Mouse (Mus musculus): ENCODE data around the gene Epha10. TPM values are rescaled to one million over a fixed set of nuclear protein-coding genes. Genes with fewer than 3 reads are reported as not detected.

Gene Epha10
- total RNA-seq (2014; fragmentation: Nextera tagmentation) (not detected in 2 replicates), total RNA-seq (2017) (0.16 TPM in 1 of 2 replicates, not detected in the other), polyA plus RNA-seq (2012) (not detected in 2 replicates)

DNA sequence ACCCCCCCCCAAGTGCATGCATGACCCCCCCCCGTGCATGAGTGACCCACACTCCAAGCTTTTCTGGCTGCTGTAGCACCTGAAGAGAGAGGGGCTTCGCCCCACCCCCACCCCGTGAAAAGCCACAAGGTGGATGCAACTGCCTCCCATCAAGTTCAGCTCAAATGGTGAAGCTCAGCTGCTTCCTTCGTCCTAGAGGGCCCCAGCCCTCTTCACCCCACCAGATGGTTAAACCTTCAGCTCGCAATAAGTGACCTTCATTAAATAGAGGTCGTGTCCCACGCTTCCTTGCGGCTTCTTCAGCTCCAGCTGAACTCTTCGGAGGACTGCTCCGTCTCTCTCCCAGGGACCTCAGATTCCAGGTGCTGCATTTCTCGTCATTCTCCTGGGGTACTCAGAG is at the start of gene Epha10:
Gene Epha10, plus strand, starts transcription at position 301 of the 400 bp plus-strand sequence.
- Histone ChIP-seq H3K4me3 (ENCODE audit: low read depth, low read length) (no peak within 1 kb of the TSS), H3K9me3 (replicated peaks) (no peaks in the 10 kb centered on the region), H3K36me3 (replicated peaks) (no peaks in the 10 kb centered on the region), H3K27me3 (ENCODE audit: insufficient read depth, low read length) (peaks cover 6% of the 10 kb centered on the region; the same call in 1 of the 2 replicates), H3K4me1 (ENCODE audit: insufficient read depth, low read depth, low read length) (no peaks in the 10 kb centered on the region)
- no peak for ATAC-seq (ENCODE audit: extremely low read depth, insufficient number of reproducible peaks, low FRiP score, poor library complexity, severe bottlenecking)
- no peak for DNase-seq (ENCODE audit: low spot score)
- TF ChIP-seq CTCF (IDR thresholded peaks at IDR 0.05; ENCODE audit: low read depth, low read length) (no peak), GATA2 (IDR thresholded peaks at IDR 0.05; ENCODE audit: borderline replicate concordance, low read depth, low read length) (no peak), GATA1 (IDR thresholded peaks at IDR 0.05; ENCODE audit: borderline replicate concordance, low read length) (no peak), POLR2AphosphoS5 (IDR thresholded peaks at IDR 0.05; ENCODE audit: insufficient replicate concordance, low read depth, low read length) (no peak), TAL1 (conservative IDR thresholded peaks at IDR 0.05; ENCODE audit: low read depth, low read length) (no peak)

GRCm38 (mm10) chr4:124832796-124833195 is 47.9 kb upstream of the Epha10 start:
- H3K9me3 ChIP-seq (replicated peaks) = no peaks in the 10 kb centered on the region
- no peaks in the 10 kb centered on the region for H3K4me1 ChIP-seq (ENCODE audit: insufficient read depth, low read depth, low read length)
- no peaks in the 10 kb centered on the region for H3K27me3 ChIP-seq (ENCODE audit: insufficient read depth, low read length)
- DNase-seq (ENCODE audit: low spot score) = no peak
- ATAC-seq (ENCODE audit: extremely low read depth, insufficient number of reproducible peaks, low FRiP score, poor library complexity, severe bottlenecking) = no peak
- H3K4me3 ChIP-seq (ENCODE audit: low read depth, low read length) = no peak overlapping the region
- TF ChIP-seq POLR2AphosphoS5 (IDR thresholded peaks at IDR 0.05; ENCODE audit: insufficient replicate concordance, low read depth, low read length) (no peak), GATA1 (IDR thresholded peaks at IDR 0.05; ENCODE audit: borderline replicate concordance, low read length) (no peak), CTCF (IDR thresholded peaks at IDR 0.05; ENCODE audit: low read depth, low read length) (no peak), GATA2 (IDR thresholded peaks at IDR 0.05; ENCODE audit: borderline replicate concordance, low read depth, low read length) (no peak), TAL1 (conservative IDR thresholded peaks at IDR 0.05; ENCODE audit: low read depth, low read length) (no peak)
- peaks cover 93% of the 10 kb centered on the region for H3K36me3 ChIP-seq (replicated peaks)

DNA sequence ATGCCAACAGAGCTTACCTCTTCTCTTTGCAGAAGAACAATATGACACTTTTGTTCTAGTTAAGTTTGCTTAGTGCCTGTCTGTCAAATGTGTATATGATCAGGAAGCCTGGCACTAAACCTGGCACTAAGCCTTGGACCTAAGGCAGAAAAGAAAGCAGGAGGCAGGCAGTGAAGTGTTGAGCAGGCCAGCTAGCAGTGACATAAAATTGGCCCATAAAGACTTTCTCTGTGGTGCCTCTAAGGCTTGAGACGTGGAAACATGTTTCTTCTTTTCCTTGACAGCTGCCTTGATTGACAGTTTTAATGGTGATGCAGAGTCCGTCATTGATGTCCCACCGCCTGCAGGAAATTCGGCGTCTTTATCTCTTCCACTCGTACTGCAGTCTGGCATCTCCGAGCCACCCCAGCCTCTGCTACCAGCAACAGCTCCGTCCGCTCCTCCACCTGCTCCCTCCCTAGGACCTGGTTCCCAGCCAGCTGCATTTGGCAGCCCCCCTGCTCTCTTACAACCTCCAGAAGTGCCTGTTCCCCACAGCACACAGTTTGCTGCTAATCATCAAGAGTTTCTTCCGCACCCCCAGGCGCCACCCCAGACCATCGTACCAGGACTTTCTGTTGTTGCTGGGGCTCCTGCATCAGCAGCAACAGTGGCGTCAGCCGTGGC is 42.5 kb upstream of the Epha10 start:
- no peaks in the 10 kb centered on the region for H3K27me3 ChIP-seq (ENCODE audit: insufficient read depth, low read length)
- 0 out of 2 replicates have a peak, but pooled peaks cover 3% of the 10 kb centered on the region for H3K9me3 ChIP-seq (replicated peaks)
- TF ChIP-seq POLR2AphosphoS5 (IDR thresholded peaks at IDR 0.05; ENCODE audit: insufficient replicate concordance, low read depth, low read length) (no peak), GATA1 (IDR thresholded peaks at IDR 0.05; ENCODE audit: borderline replicate concordance, low read length) (no peak), CTCF (IDR thresholded peaks at IDR 0.05; ENCODE audit: low read depth, low read length) (no peak), TAL1 (conservative IDR thresholded peaks at IDR 0.05; ENCODE audit: low read depth, low read length) (no peak), GATA2 (IDR thresholded peaks at IDR 0.05; ENCODE audit: borderline replicate concordance, low read depth, low read length) (no peak)
- DNase-seq (ENCODE audit: low spot score) = no peak
- H3K4me1 ChIP-seq (ENCODE audit: insufficient read depth, low read depth, low read length) = no peaks in the 10 kb centered on the region
- no peak for ATAC-seq (ENCODE audit: extremely low read depth, insufficient number of reproducible peaks, low FRiP score, poor library complexity, severe bottlenecking)
- peaks cover 96% of the 10 kb centered on the region for H3K36me3 ChIP-seq (replicated peaks)
- H3K4me3 ChIP-seq (ENCODE audit: low read depth, low read length) = no peak overlapping the region

GRCm38 (mm10) chr4:124840998-124841397 is 39.7 kb upstream of the Epha10 start:
- no peak for ATAC-seq (ENCODE audit: extremely low read depth, insufficient number of reproducible peaks, low FRiP score, poor library complexity, severe bottlenecking)
- Histone ChIP-seq H3K4me3 (ENCODE audit: low read depth, low read length) (no peak overlapping the region), H3K4me1 (ENCODE audit: insufficient read depth, low read depth, low read length) (peaks cover 5% of the 10 kb centered on the region), H3K9me3 (replicated peaks) (0 out of 2 replicates have a peak, but pooled peaks cover 3% of the 10 kb centered on the region), H3K27me3 (ENCODE audit: insufficient read depth, low read length) (no peaks in the 10 kb centered on the region), H3K36me3 (replicated peaks) (peaks cover 97% of the 10 kb centered on the region)
- no peak for DNase-seq (ENCODE audit: low spot score)
- TF ChIP-seq CTCF (IDR thresholded peaks at IDR 0.05; ENCODE audit: low read depth, low read length) (no peak), GATA2 (IDR thresholded peaks at IDR 0.05; ENCODE audit: borderline replicate concordance, low read depth, low read length) (no peak), TAL1 (conservative IDR thresholded peaks at IDR 0.05; ENCODE audit: low read depth, low read length) (no peak), GATA1 (IDR thresholded peaks at IDR 0.05; ENCODE audit: borderline replicate concordance, low read length) (no peak), POLR2AphosphoS5 (IDR thresholded peaks at IDR 0.05; ENCODE audit: insufficient replicate concordance, low read depth, low read length) (no peak)

DNA sequence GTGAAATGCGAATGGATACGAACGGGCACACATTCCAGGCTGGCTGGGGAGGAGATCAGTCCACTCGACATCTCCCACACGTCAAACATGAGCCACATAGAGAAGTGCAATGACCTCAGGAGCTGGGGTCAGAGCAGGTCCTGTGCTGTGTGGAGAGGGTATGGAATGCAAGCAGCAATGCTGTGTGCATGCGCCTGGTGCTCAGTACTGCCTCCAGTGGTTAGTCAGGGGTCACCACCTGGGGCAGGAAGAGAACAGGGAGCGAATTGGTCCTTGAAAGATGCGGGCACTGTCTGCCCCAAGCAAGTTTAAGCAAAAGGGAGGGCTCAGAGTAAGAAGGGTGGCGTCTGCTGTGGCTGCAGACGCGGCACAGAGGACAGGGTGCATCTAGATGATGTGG is 37.2 kb upstream of the Epha10 start:
- Histone ChIP-seq H3K9me3 (replicated peaks) (0 out of 2 replicates have a peak, but pooled peaks cover 3% of the 10 kb centered on the region), H3K4me1 (ENCODE audit: insufficient read depth, low read depth, low read length) (peaks cover 18% of the 10 kb centered on the region), H3K27me3 (ENCODE audit: insufficient read depth, low read length) (no peaks in the 10 kb centered on the region), H3K36me3 (replicated peaks) (peaks cover 95% of the 10 kb centered on the region), H3K4me3 (ENCODE audit: low read depth, low read length) (no peak overlapping the region)
- DNase-seq (ENCODE audit: low spot score) = peak; percentile 36
- ATAC-seq (ENCODE audit: extremely low read depth, insufficient number of reproducible peaks, low FRiP score, poor library complexity, severe bottlenecking) = no peak
- TF ChIP-seq CTCF (IDR thresholded peaks at IDR 0.05; ENCODE audit: low read depth, low read length) (peak; percentile 69), POLR2AphosphoS5 (IDR thresholded peaks at IDR 0.05; ENCODE audit: insufficient replicate concordance, low read depth, low read length) (no peak)

DNA sequence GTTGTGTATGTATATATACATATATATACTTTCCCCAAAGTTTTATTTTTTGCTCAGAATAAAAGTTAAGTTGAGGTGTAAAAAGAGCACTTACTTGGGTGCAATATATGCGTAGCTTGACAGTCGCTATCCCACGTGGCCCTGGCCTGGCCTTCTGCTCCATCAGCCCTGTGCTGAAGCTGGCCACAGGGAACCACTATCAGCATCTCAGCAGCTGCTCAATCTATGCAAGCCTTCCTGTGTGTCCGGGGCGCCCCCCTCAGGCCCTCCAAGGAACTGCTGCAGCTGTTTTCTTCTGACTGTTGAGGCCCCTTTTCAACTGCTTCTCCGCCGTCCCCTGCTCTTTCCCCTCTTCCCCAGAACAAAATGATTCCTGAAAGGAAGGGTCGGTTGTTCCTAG is 33.1 kb upstream of the Epha10 start:
- Histone ChIP-seq H3K9me3 (replicated peaks) (no peaks in the 10 kb centered on the region), H3K27me3 (ENCODE audit: insufficient read depth, low read length) (no peaks in the 10 kb centered on the region), H3K4me1 (ENCODE audit: insufficient read depth, low read depth, low read length) (peaks cover 42% of the 10 kb centered on the region), H3K4me3 (ENCODE audit: low read depth, low read length) (no peak overlapping the region; the same call in 1 of the 2 replicates), H3K36me3 (replicated peaks) (peaks cover 76% of the 10 kb centered on the region)
- ATAC-seq (ENCODE audit: extremely low read depth, insufficient number of reproducible peaks, low FRiP score, poor library complexity, severe bottlenecking) (peak; percentile 43; the same call in 1 of the 2 replicates), DNase-seq (ENCODE audit: low spot score) (peak; percentile 62)
- TF ChIP-seq GATA2 (IDR thresholded peaks at IDR 0.05; ENCODE audit: borderline replicate concordance, low read depth, low read length) (no peak), CTCF (IDR thresholded peaks at IDR 0.05; ENCODE audit: low read depth, low read length) (peak; percentile 90)

Measured in G1E (cell line).